Mouse (Mus musculus) cerebellum, postnatal 36 days (tissue): Measurements from ENCODE around the gene Ccdc91.

Experiments used
- DNase-seq, 2 experiments: peaks; one replicate each; pipeline ENCODE4 v3.0.0; 2021 to 2022; ENCODE audit warnings: mixed read lengths in 2 of 2

Ccdc91 gene

GRCm38 (mm10) chr6:147475727-147476613 is at the start of gene Ccdc91:
TSS of gene Ccdc91 (plus strand) at chr6:147475828.
- DNase-seq: peak; percentile 93 to 95

GRCm38 (mm10) chr6:147426927-147427487 is 48.6 kb upstream of the Ccdc91 start:
- no peak for DNase-seq

DNA sequence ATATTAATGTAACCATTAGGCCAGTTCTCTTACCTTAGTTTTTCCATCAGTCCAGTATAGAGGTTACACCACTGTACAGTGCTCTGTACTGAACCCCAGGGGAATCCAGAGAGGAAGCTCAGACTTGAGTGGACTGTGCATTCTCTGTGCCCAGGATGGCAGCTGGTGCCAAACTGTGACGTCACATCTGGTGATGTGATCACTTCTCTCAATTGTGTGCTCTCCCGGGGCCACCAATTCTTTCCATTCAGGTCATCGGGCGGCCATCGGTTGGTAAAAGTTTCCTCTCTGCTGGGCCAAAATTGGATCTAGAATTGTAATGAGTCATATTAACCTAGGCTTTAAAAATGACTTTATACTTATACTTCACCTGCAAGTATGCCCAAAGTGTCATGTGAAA is 19.9 kb upstream of the Ccdc91 start:
- no peak for DNase-seq

DNA sequence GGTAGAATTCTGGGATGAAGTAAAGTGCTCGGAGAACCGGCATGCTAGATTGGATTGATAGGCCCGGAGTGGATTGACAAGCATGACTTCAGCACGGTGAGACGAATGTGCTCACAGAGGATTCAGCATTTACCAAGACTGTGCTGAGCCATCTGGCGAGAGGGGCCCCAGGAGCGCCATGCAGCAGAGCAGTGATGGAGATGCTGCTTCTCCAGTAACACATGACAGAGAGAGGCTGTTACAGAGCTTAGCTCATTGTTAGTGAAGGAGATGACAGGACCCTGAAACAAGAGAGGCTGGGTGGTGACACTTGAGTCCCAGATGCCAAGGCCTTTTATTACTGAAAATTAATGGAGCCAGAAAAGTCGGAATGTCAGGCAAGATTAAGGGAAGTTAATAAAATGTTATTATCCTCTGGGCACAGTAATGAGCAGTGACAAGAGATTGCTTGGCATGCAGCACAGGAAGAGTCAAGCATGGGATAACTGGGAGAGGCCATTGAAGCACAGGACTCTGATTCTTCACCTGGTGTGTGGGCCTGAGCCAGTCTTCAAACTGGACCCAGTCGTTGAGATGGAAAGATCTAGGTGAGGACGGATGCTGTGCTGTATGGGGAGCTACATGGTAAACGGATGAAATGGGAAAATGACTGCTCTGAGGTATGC is 16.9 kb upstream of the Ccdc91 start:
- no peak for DNase-seq

DNA sequence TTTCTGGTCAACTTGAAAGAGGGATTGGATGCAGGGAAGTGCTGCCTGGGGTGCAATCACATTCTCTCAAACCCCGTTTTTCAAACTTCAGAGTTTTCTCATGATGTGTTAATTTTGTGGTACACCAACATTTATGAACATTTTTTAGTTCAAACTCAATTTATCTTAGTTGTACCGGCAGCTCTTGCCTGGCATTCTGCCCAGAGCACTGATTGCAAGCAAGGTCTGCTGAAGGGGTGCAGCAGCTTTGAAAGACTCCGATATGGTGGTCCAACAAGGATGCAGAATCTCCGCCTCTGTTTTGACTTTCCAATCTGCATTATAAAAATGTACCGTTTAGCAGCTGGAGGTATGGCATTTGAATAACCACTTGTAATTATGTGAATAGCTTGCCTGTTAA is 5.6 kb upstream of the Ccdc91 start:
- no peak for DNase-seq

- no peak for DNase-seq
Observed at GRCm38 (mm10) chr6:147481141-147481540, 5.5 kb downstream of the Ccdc91 start.

DNA sequence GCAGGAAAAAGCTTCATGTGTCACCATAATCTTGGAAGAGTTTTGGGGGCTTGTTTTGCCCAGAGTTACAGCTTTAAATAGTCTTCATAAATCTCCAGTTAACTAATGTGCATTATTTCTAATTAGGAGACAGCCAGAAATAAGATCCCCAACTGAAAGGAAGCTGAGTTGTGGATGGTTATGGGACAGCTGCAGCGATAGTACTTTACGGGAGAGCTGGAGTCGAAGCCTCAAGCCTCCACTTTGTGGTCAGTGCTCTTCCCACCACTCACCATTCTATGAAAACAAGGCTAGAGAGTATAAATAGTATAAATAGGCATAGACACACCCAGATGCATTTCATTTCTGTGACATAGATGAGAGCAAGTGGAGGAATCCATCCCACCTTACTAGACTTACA is 14.5 kb downstream of the Ccdc91 start:
- no peak for DNase-seq

GRCm38 (mm10) chr6:147492551-147492950 is 16.9 kb downstream of the Ccdc91 start:
- no peak for DNase-seq

DNA sequence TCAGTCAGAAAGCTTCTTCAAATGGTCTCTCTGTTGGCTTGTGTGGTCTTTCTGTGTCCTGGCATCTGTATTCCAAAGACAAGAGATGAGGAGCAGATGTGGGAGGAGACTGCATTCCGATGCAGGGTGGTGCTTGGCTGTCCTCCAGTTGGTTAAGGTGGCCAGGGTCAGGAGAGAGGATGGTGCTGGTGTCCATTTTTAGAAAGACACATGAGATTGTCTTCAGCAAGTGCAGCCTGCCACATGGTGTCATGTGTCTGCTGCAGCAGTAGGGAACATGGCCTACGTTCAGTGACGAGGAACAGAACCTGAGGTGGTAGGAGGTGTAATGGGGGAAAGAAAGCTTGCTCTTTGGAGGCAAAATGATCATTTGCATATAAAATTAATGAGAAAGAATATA is 25.8 kb downstream of the Ccdc91 start:
- no peak for DNase-seq

GRCm38 (mm10) chr6:147506074-147506473 is 30.4 kb downstream of the Ccdc91 start:
- no peak for DNase-seq

- DNase-seq: no peak
Observed at GRCm38 (mm10) chr6:147506496-147506895, 30.9 kb downstream of the Ccdc91 start.

- DNase-seq: no peak
Observed at GRCm38 (mm10) chr6:147507186-147507585, 31.6 kb downstream of the Ccdc91 start.

DNA sequence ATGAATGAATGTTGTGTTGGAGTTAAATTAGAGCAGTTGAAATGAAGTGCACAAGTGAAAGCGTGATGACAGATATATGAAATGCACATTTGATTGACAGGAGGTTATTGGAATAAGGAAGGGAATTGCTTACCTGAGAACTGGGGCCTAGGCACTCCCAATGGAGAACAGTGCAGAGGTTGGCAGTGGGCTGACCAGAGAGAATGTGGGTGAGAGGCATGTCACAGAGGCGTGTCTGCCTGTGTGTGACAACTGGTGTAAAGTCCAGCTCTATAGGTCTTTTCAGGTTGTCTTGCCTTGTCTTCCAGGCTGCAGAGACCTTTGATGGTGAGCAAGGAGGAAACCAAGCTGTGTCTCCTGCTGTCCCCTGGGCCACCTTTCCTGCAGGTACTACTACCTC is 34.9 kb downstream of the Ccdc91 start:
- no peak for DNase-seq

- no peak for DNase-seq
Observed at GRCm38 (mm10) chr6:147517909-147518308, 42.3 kb downstream of the Ccdc91 start.

GRCm38 (mm10) chr6:147525236-147525635 is 49.6 kb downstream of the Ccdc91 start:
- DNase-seq: no peak

GRCm38 (mm10) chr6:147534971-147535370 is 59.3 kb downstream of the Ccdc91 start:
- no peak for DNase-seq

DNA sequence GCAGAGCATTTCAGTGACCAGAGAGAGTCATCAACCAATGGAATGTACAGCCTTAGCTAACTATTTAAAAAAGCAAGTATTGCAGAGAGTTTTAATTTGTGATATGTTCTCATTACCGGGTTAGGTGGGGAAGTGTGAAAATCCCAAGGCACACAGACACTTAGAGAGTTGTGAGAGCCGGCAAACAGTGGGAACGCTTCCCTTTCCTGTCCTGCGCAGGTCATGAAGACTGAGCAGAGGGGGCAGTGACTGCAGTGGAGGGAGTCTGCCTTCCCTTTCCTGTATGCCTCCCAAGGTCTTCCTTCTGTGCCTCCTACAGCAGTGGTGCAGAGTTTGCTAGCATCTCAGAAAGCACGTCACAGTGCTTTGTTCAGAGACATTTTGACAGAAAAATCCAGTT is 62.6 kb downstream of the Ccdc91 start:
- no peak for DNase-seq

DNA sequence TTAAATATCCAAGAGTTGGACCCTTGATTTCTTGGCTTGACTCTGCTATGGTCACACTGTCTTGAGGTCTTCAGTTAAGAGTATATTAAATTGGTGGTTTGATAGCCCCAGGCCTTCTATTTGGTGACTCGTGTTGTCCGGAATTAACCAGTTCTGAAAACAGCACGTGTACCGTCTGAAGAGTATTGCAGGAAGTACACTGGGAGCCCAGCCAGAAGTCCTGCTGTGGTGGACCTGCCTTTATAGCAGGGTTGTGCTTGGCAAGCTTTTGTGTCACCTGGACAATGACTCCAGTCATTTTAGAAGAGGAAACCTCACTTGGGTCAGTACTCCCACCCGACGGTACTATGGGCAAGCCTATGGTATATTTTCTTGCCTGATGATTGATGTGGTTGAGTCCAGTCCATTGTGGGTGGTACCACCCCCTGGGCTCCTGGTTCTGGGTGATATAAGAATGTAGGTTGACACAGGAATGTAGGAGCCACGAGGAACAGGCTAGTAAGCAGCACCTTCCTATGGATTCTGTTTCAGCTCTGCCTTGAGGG is 63.5 kb downstream of the Ccdc91 start:
- DNase-seq: peak; percentile 8 to 13

- no peak for DNase-seq
Observed at GRCm38 (mm10) chr6:147540942-147541341, 65.3 kb downstream of the Ccdc91 start.

DNA sequence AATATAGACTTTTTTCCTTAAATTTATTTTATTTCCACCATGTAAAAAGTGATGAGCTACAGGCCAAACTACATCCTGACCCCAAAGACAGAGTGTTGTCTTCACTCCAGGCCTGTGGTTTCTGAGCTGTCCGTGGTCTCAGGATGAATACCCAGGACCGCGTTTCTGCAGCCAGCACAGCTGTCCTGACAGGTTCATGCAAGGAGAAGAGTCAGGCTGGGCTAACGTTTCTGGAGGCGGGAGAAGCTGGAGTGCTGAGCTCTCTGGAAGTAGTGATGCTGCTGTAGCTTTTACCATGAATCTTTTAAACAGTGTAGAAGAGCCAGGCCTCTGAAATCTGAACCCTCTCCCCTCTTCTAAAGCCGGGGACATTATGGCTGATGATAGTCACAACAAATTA is 80.0 kb downstream of the Ccdc91 start:
- DNase-seq: no peak

- no peak for DNase-seq
Observed at GRCm38 (mm10) chr6:147559316-147559715, 83.7 kb downstream of the Ccdc91 start.

GRCm38 (mm10) chr6:147560436-147560835 is 84.8 kb downstream of the Ccdc91 start:
- DNase-seq: no peak

DNA sequence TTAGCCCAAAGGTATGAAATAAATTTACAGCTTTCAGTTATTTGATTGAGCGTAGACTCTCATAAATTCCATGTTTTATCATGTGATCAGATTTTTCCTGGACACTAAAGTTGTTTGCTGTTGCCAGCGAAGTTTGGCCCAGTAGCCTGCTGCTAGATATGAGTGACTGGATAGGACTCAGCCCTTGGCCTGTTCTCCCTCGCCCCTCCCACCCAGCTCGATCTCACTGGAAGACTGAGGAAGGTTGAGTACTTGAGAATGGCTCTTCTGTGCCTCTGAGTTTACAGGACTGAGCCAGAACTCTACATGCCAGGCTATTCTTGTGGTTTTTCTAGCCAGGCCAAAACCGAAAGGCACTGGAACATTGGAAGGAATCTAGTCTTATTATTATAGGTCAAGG is 93.6 kb downstream of the Ccdc91 start:
- no peak for DNase-seq

GRCm38 (mm10) chr6:147573137-147573536 is 97.5 kb downstream of the Ccdc91 start:
- no peak for DNase-seq
